Mouse (Mus musculus): ENCODE results near the gene Panx3. TPM values are rescaled to one million over a fixed set of nuclear protein-coding genes. Genes with fewer than 3 reads are reported as not detected.

The Panx3 gene
- polyA plus RNA-seq, 1 experiment from 2014 or later: 1.0 TPM

- H3K9ac ChIP-seq (ENCODE audit: low read length): no peak overlapping the region
- no peak for ATAC-seq (ENCODE audit: low read depth)
- 69% methylated on average over 7 of the region's 7 CpGs for WGBS
These were observed 3.0 kb downstream of the Panx3 start for GRCm38 (mm10) chr9:37666045-37666444.

GRCm38 (mm10) chr9:37664604-37665003, 4.4 kb downstream of the Panx3 start:
- Histone ChIP-seq H3K4me1 (replicated peaks; ENCODE audit: control insufficient read depth, insufficient read depth, low read length) (0 out of 2 replicates have a peak, but pooled peaks cover 2% of the 10 kb centered on the region), H3K9ac (ENCODE audit: low read length) (no peak overlapping the region), H3K4me2 (ENCODE audit: low read depth, low read length) (no peak overlapping the region), H3K4me3 (ENCODE audit: low read length) (no peak overlapping the region), H3K9me3 (ENCODE audit: control insufficient read depth, low read length) (no peaks in the 10 kb centered on the region), H3K27ac (ENCODE audit: low read length) (no peak overlapping the region), H3K27me3 (ENCODE audit: control insufficient read depth, insufficient read depth, low read depth, low read length) (no peaks in the 10 kb centered on the region), H3K36me3 (ENCODE audit: control insufficient read depth, insufficient read depth, low read length) (no peaks in the 10 kb centered on the region)
- WGBS: 53% methylated on average over 2 of the region's 2 CpGs
- ATAC-seq (ENCODE audit: low read depth): no peak

More at GRCm38 (mm10) chr9:37666045-37666444, 3.0 kb downstream of the Panx3 start:
- 0 out of 2 replicates have a peak, but pooled peaks cover 2% of the 10 kb centered on the region for H3K4me1 ChIP-seq (replicated peaks; ENCODE audit: control insufficient read depth, insufficient read depth, low read length)
- no peak overlapping the region for H3K27ac ChIP-seq (ENCODE audit: low read length)
- no peak overlapping the region for H3K4me3 ChIP-seq (ENCODE audit: low read length)
- H3K27me3 ChIP-seq (ENCODE audit: control insufficient read depth, insufficient read depth, low read depth, low read length): no peaks in the 10 kb centered on the region
- H3K36me3 ChIP-seq (ENCODE audit: control insufficient read depth, insufficient read depth, low read length): no peaks in the 10 kb centered on the region
- H3K4me2 ChIP-seq (ENCODE audit: low read depth, low read length): no peak overlapping the region
- H3K9me3 ChIP-seq (ENCODE audit: control insufficient read depth, low read length): no peaks in the 10 kb centered on the region

- no peaks in the 10 kb centered on the region for H3K4me1 ChIP-seq (replicated peaks; ENCODE audit: control insufficient read depth, insufficient read depth, low read length)
- 54% methylated on average over 1 of the region's 1 CpGs for WGBS
- H3K27me3 ChIP-seq (ENCODE audit: control insufficient read depth, insufficient read depth, low read depth, low read length): no peaks in the 10 kb centered on the region
- H3K27ac ChIP-seq (ENCODE audit: low read length): no peak overlapping the region
- ATAC-seq (ENCODE audit: low read depth): no peak
- no peak overlapping the region for H3K4me3 ChIP-seq (ENCODE audit: low read length)
- H3K9me3 ChIP-seq (ENCODE audit: control insufficient read depth, low read length): no peaks in the 10 kb centered on the region
- H3K36me3 ChIP-seq (ENCODE audit: control insufficient read depth, insufficient read depth, low read length): no peaks in the 10 kb centered on the region
- no peak overlapping the region for H3K9ac ChIP-seq (ENCODE audit: low read length)
- no peak overlapping the region for H3K4me2 ChIP-seq (ENCODE audit: low read depth, low read length)
These were observed 5.8 kb downstream of the Panx3 start for GRCm38 (mm10) chr9:37663210-37663609.

GRCm38 (mm10) chr9:37659413-37659812, 9.6 kb downstream of the Panx3 start:
- H3K9me3 ChIP-seq (ENCODE audit: control insufficient read depth, low read length): no peaks in the 10 kb centered on the region
- 66% methylated on average over 6 of the region's 6 CpGs for WGBS
- ATAC-seq (ENCODE audit: low read depth): no peak
- H3K27me3 ChIP-seq (ENCODE audit: control insufficient read depth, insufficient read depth, low read depth, low read length): no peaks in the 10 kb centered on the region
- H3K4me3 ChIP-seq (ENCODE audit: low read length): no peak overlapping the region
- no peaks in the 10 kb centered on the region for H3K36me3 ChIP-seq (ENCODE audit: control insufficient read depth, insufficient read depth, low read length)
- no peak overlapping the region for H3K9ac ChIP-seq (ENCODE audit: low read length)
- no peak overlapping the region for H3K27ac ChIP-seq (ENCODE audit: low read length)
- peaks cover 5% of the 10 kb centered on the region; the same call in 1 of the 2 replicates for H3K4me1 ChIP-seq (replicated peaks; ENCODE audit: control insufficient read depth, insufficient read depth, low read length)
- H3K4me2 ChIP-seq (ENCODE audit: low read depth, low read length): no peak overlapping the region

- Histone ChIP-seq H3K4me1 (replicated peaks; ENCODE audit: control insufficient read depth, insufficient read depth, low read length) (peaks cover 5% of the 10 kb centered on the region; the same call in 1 of the 2 replicates), H3K9me3 (ENCODE audit: control insufficient read depth, low read length) (no peaks in the 10 kb centered on the region), H3K36me3 (ENCODE audit: control insufficient read depth, insufficient read depth, low read length) (peaks cover 16% of the 10 kb centered on the region), H3K27me3 (ENCODE audit: control insufficient read depth, insufficient read depth, low read depth, low read length) (no peaks in the 10 kb centered on the region), H3K27ac (ENCODE audit: low read length) (peak within 1 kb of the TSS; percentile 90), H3K4me2 (ENCODE audit: low read depth, low read length) (peak within 1 kb of the TSS; percentile 70), H3K4me3 (ENCODE audit: low read length) (peak within 1 kb of the TSS; percentile 83), H3K9ac (ENCODE audit: low read length) (peak within 1 kb of the TSS; percentile 85)
- ATAC-seq (ENCODE audit: low read depth): peak; percentile 93
- under 1% methylated on average over 36 of the region's 36 CpGs for WGBS
These were observed 12.0 kb downstream of the Panx3 start, which contains the start of gene Tbrg1 for GRCm38 (mm10) chr9:37656931-37657481. Gene Tbrg1, minus strand, starts transcription at chr9:37657312.

GRCm38 (mm10) chr9:37656439-37656881, 12.6 kb downstream of the Panx3 start:
- Histone ChIP-seq H3K9ac (ENCODE audit: low read length) (peak overlapping the region; percentile 85), H3K9me3 (ENCODE audit: control insufficient read depth, low read length) (no peaks in the 10 kb centered on the region), H3K27me3 (ENCODE audit: control insufficient read depth, insufficient read depth, low read depth, low read length) (no peaks in the 10 kb centered on the region), H3K27ac (ENCODE audit: low read length) (peak overlapping the region; percentile 90), H3K4me3 (ENCODE audit: low read length) (peak overlapping the region; percentile 83), H3K4me1 (replicated peaks; ENCODE audit: control insufficient read depth, insufficient read depth, low read length) (peaks cover 5% of the 10 kb centered on the region; the same call in 1 of the 2 replicates), H3K36me3 (ENCODE audit: control insufficient read depth, insufficient read depth, low read length) (peaks cover 19% of the 10 kb centered on the region), H3K4me2 (ENCODE audit: low read depth, low read length) (peak overlapping the region; percentile 70)
- peak; percentile 35 for ATAC-seq (ENCODE audit: low read depth)
- WGBS: 1% methylated on average over 10 of the region's 10 CpGs

GRCm38 (mm10) chr9:37655961-37656360, 13.1 kb downstream of the Panx3 start:
- H3K9me3 ChIP-seq (ENCODE audit: control insufficient read depth, low read length): no peaks in the 10 kb centered on the region
- H3K27ac ChIP-seq (ENCODE audit: low read length): no peak overlapping the region; the same call in 1 of the 2 replicates
- H3K36me3 ChIP-seq (ENCODE audit: control insufficient read depth, insufficient read depth, low read length): peaks cover 24% of the 10 kb centered on the region
- ATAC-seq (ENCODE audit: low read depth): no peak
- H3K27me3 ChIP-seq (ENCODE audit: control insufficient read depth, insufficient read depth, low read depth, low read length): no peaks in the 10 kb centered on the region
- peak overlapping the region; percentile 83 for H3K4me3 ChIP-seq (ENCODE audit: low read length)
- peaks cover 5% of the 10 kb centered on the region; the same call in 1 of the 2 replicates for H3K4me1 ChIP-seq (replicated peaks; ENCODE audit: control insufficient read depth, insufficient read depth, low read length)
- 41% methylated on average over 8 of the region's 8 CpGs for WGBS
- H3K4me2 ChIP-seq (ENCODE audit: low read depth, low read length): peak overlapping the region; percentile 70
- H3K9ac ChIP-seq (ENCODE audit: low read length): peak overlapping the region; percentile 85

- Histone ChIP-seq H3K4me2 (ENCODE audit: low read depth, low read length) (no peak overlapping the region), H3K9ac (ENCODE audit: low read length) (no peak overlapping the region), H3K9me3 (ENCODE audit: control insufficient read depth, low read length) (no peaks in the 10 kb centered on the region), H3K4me3 (ENCODE audit: low read length) (no peak overlapping the region), H3K27ac (ENCODE audit: low read length) (no peak overlapping the region), H3K36me3 (ENCODE audit: control insufficient read depth, insufficient read depth, low read length) (peaks cover 44% of the 10 kb centered on the region), H3K27me3 (ENCODE audit: control insufficient read depth, insufficient read depth, low read depth, low read length) (no peaks in the 10 kb centered on the region), H3K4me1 (replicated peaks; ENCODE audit: control insufficient read depth, insufficient read depth, low read length) (peaks cover 5% of the 10 kb centered on the region; the same call in 1 of the 2 replicates)
- no peak for ATAC-seq (ENCODE audit: low read depth)
- WGBS: 91% methylated on average over 5 of the region's 5 CpGs
These were observed 15.2 kb downstream of the Panx3 start for GRCm38 (mm10) chr9:37653836-37654235.

GRCm38 (mm10) chr9:37650639-37651038, 18.4 kb downstream of the Panx3 start:
- no peak overlapping the region for H3K4me2 ChIP-seq (ENCODE audit: low read depth, low read length)
- no peak for ATAC-seq (ENCODE audit: low read depth)
- H3K36me3 ChIP-seq (ENCODE audit: control insufficient read depth, insufficient read depth, low read length): peaks cover 54% of the 10 kb centered on the region
- no peak overlapping the region for H3K4me3 ChIP-seq (ENCODE audit: low read length)
- no peaks in the 10 kb centered on the region for H3K27me3 ChIP-seq (ENCODE audit: control insufficient read depth, insufficient read depth, low read depth, low read length)
- no peak overlapping the region for H3K9ac ChIP-seq (ENCODE audit: low read length)
- WGBS: 96% methylated on average over 5 of the region's 5 CpGs
- H3K9me3 ChIP-seq (ENCODE audit: control insufficient read depth, low read length): no peaks in the 10 kb centered on the region
- no peak overlapping the region for H3K27ac ChIP-seq (ENCODE audit: low read length)
- H3K4me1 ChIP-seq (replicated peaks; ENCODE audit: control insufficient read depth, insufficient read depth, low read length): peaks cover 3% of the 10 kb centered on the region; the same call in 1 of the 2 replicates
